Comparison of ENCODE assay signal across 17 mouse cellular contexts in the genomic region with DNA sequence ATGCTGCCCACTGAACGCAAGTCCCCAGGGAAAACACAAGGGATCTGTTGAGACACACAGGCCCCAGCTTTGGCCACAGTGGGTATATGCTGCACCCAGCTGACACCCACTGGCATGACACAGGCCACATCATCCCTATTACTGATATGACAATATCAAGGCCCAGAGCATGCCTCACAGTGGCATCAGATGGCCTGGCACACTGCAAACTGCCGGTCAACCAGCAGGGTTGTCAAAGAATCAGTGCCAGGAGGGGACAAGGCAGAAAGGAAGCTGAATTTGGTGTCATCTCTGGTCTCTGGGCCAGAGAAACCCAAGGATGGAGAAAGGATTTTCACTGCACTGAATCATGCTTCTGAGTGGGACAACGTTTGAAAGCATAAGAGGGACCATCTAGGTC.
DNase-seq lines count a peak whose midpoint lies in the region; TF ChIP-seq lines count a peak whose summit lies in the region.
"Had no signal": no experiment of that assay in that cellular context is flagged by ENCODE, and none has a peak within 500 bp of the region (broad histone marks: within the 10 kb centered on the region; RNA-seq: fewer than 3 reads in every experiment).

No protein-coding gene starts in this region.

- H3K4me3 ChIP-seq in cerebellum, adult 2 months (replicated peaks; ENCODE audit: insufficient read depth, low read depth, low read length) = no peak overlapping the region
- H3K4me3 ChIP-seq: embryonic facial prominence, embryonic 13.5 days; embryonic facial prominence, embryonic 15.5 days; erythroblast, embryonic 14.5 days; forebrain, embryonic 10.5 days; forebrain, embryonic 12.5 days had no signal

- intact Hi-C loops in left cerebral cortex, postnatal 4 days (cut with DNase I) = no loop called here

- no peak for TF ChIP-seq CTCF in cerebellum, adult 2 months (IDR thresholded peaks at IDR 0.05; ENCODE audit: borderline replicate concordance, insufficient read depth, low read depth, low read length)

- no peaks in the 10 kb centered on the region for H3K27me3 ChIP-seq in cerebellum, adult 2 months (ENCODE audit: control insufficient read depth, insufficient read depth, low read length)
- H3K27me3 ChIP-seq: embryonic facial prominence, embryonic 13.5 days; embryonic facial prominence, embryonic 15.5 days; forebrain, embryonic 12.5 days had no signal

- no peaks in the 10 kb centered on the region; the same call in 1 of the 2 replicates for H3K4me1 ChIP-seq in cerebellum, adult 2 months (ENCODE audit: control insufficient read depth, insufficient read depth, low read length)
- H3K4me1 ChIP-seq: embryonic facial prominence, embryonic 13.5 days; embryonic facial prominence, embryonic 15.5 days; forebrain, embryonic 10.5 days; forebrain, embryonic 12.5 days had no signal

- WGBS in cerebellum, adult 2 months = 62% methylated on average over 3 of the region's 3 CpGs

- DNase-seq in cerebellum, postnatal 14 days = peak; percentile 36 to 45
- DNase-seq in cerebellum, adult 2 months = no peak
- peak; percentile 13 for DNase-seq in left cerebral cortex, postnatal 4 days
- no peak for DNase-seq in left cerebral cortex, adult 18-20 months (ENCODE audit: low spot score in 2 of 2)
- DNase-seq: adrenal gland, adult 2 months; adrenal gland, postnatal 10 days; adrenal gland, postnatal 25 days; cerebellum, adult 11 months; cerebellum, adult 18-20 months; cerebellum, adult 9-11 months; cerebellum, postnatal 36 days; embryo, embryonic 11 days had no signal

- no peak overlapping the region for H3K27ac ChIP-seq in cerebellum, adult 2 months (ENCODE audit: insufficient read depth, low read length)
- H3K27ac ChIP-seq: embryonic facial prominence, embryonic 13.5 days; embryonic facial prominence, embryonic 15.5 days; forebrain, embryonic 10.5 days; forebrain, embryonic 12.5 days had no signal

- TF ChIP-seq POLR2A in cerebellum, adult 2 months (IDR thresholded peaks at IDR 0.05; ENCODE audit: borderline replicate concordance, insufficient read depth, low read length) = no peak

Comparison
In these comparisons a context has a peak if more than half of its experiments do, and no peak if none do; other contexts are left out.
1. DNase-seq: peak in cerebellum, postnatal 14 days (2 of 2) and left cerebral cortex, postnatal 4 days (single experiment); none in cerebellum, adult 2 months (0 of 2) and left cerebral cortex, adult 18-20 months (0 of 2).